ENCODE assay signal across 13 mouse cellular contexts in the genomic region with DNA sequence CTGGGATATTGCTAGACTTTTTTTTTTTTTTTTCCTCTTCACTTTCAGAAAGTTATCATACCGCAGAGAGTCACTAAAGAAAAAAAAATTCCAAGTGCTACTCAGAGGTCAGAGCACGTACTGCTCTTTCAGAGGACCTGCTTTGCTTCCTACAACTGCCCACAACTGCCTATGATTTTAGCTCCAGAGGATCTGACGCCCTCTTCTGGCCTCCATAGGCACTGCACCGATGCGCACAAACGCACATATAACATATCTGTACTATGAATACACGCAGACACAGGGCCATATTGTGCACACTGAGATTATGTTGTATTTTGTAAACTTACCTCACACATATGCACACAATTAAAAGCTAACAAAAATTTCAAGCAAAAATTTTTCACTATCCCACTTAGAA. TPM values are rescaled to one million over a fixed set of nuclear protein-coding genes. Genes with fewer than 3 reads are reported as not detected.
DNase-seq lines count a peak whose midpoint lies in the region; ATAC-seq and TF ChIP-seq lines count a peak whose summit lies in the region.
"Had no signal": no experiment of that assay in that cellular context is flagged by ENCODE, and none has a peak within 500 bp of the region (broad histone marks: within the 10 kb centered on the region; RNA-seq: fewer than 3 reads in every experiment).

No protein-coding gene starts in this region.

- H3K9ac ChIP-seq in intestine, postnatal 0 days (ENCODE audit: low read depth, low read length), result no peak overlapping the region
- H3K9ac ChIP-seq in intestine, embryonic 15.5 days, result no peak overlapping the region
- no peak overlapping the region for H3K9ac ChIP-seq in hindbrain, embryonic 13.5 days

- H3K27ac ChIP-seq in intestine, postnatal 0 days (ENCODE audit: low read depth, low read length), result no peak overlapping the region
- no peak overlapping the region for H3K27ac ChIP-seq in intestine, embryonic 15.5 days
- no peak overlapping the region for H3K27ac ChIP-seq in hindbrain, embryonic 13.5 days
- H3K27ac ChIP-seq: macrophage had no signal

- no peaks in the 10 kb centered on the region for H3K27me3 ChIP-seq in intestine, postnatal 0 days (replicated peaks; ENCODE audit: control insufficient read depth, insufficient read depth, low read length)
- H3K27me3 ChIP-seq in intestine, embryonic 15.5 days (replicated peaks), result no peaks in the 10 kb centered on the region
- no peaks in the 10 kb centered on the region for H3K27me3 ChIP-seq in hindbrain, embryonic 13.5 days

- TF ChIP-seq CTCF in intestine, postnatal 0 days (IDR thresholded peaks at IDR 0.05; ENCODE audit: low read depth), result peak; percentile 51

- no peaks in the 10 kb centered on the region for H3K4me1 ChIP-seq in intestine, postnatal 0 days (replicated peaks; ENCODE audit: control insufficient read depth, insufficient read depth, low read length)
- no peaks in the 10 kb centered on the region for H3K4me1 ChIP-seq in intestine, embryonic 15.5 days (replicated peaks)
- no peaks in the 10 kb centered on the region for H3K4me1 ChIP-seq in hindbrain, embryonic 13.5 days (replicated peaks)

- H3K4me2 ChIP-seq in intestine, postnatal 0 days (replicated peaks; ENCODE audit: low read depth), result no peak overlapping the region
- H3K4me2 ChIP-seq in intestine, embryonic 15.5 days (replicated peaks), result no peak overlapping the region
- no peak overlapping the region for H3K4me2 ChIP-seq in hindbrain, embryonic 13.5 days
- H3K4me2 ChIP-seq: heart, embryonic 11.5 days had no signal

- ATAC-seq in intestine, postnatal 0 days, result no peak
- no peak for ATAC-seq in intestine, embryonic 15.5 days
- ATAC-seq in hindbrain, embryonic 13.5 days (ENCODE audit: low FRiP score), result no peak
- ATAC-seq: forebrain, embryonic 16.5 days had no signal

- H3K9me3 ChIP-seq in intestine, postnatal 0 days (ENCODE audit: control insufficient read depth), result no peaks in the 10 kb centered on the region
- H3K9me3 ChIP-seq in intestine, embryonic 15.5 days, result no peaks in the 10 kb centered on the region
- H3K9me3 ChIP-seq in hindbrain, embryonic 13.5 days, result no peaks in the 10 kb centered on the region

- DNase-seq in thymus, postnatal 14 days, result peak; percentile 31
- no peak for DNase-seq in thymus, adult 18-20 months
- DNase-seq in induced T-regulatory cell, adult 2 months (ENCODE audit: low read depth), result peak; percentile 41
- DNase-seq in right cerebral cortex, postnatal 4 days, result no peak
- no peak for DNase-seq in left cerebral cortex, adult 11 months (ENCODE audit: low spot score)
- DNase-seq: embryo, embryonic 11 days had no signal

- WGBS in intestine, postnatal 0 days, result 84% methylated on average over 7 of the region's 7 CpGs
- WGBS in intestine, embryonic 15.5 days, result 81% methylated on average over 7 of the region's 7 CpGs
- WGBS in hindbrain, embryonic 13.5 days, result 81% methylated on average over 7 of the region's 7 CpGs

- H3K36me3 ChIP-seq in intestine, postnatal 0 days (ENCODE audit: control insufficient read depth, insufficient read depth), result no peaks in the 10 kb centered on the region
- H3K36me3 ChIP-seq in intestine, embryonic 15.5 days, result no peaks in the 10 kb centered on the region
- no peaks in the 10 kb centered on the region for H3K36me3 ChIP-seq in hindbrain, embryonic 13.5 days

- no peak overlapping the region for H3K4me3 ChIP-seq in intestine, postnatal 0 days (ENCODE audit: low read depth, low read length)
- no peak overlapping the region for H3K4me3 ChIP-seq in intestine, embryonic 15.5 days (replicated peaks)
- H3K4me3 ChIP-seq in hindbrain, embryonic 13.5 days, result no peak overlapping the region
- H3K4me3 ChIP-seq: myocyte had no signal

RNA-seq across cellular contexts. Expression of a gene that starts 15.0 kb away (rescaled TPM):
- polyA plus RNA-seq in intestine, postnatal 0 days (2015; fragmentation: Nextera tagmentation; extraction: Ambion mirVana), result 0.77 and 0.90 TPM in 2 replicates
- 0.59 and 0.63 TPM in 2 replicates for polyA plus RNA-seq in intestine, embryonic 15.5 days (2015; fragmentation: Nextera tagmentation; extraction: Ambion mirVana)
- 0.10 and 0.16 TPM in 2 replicates for polyA plus RNA-seq in hindbrain, embryonic 13.5 days (2015; fragmentation: Nextera tagmentation; extraction: Ambion mirVana)

Comparison
In these comparisons a context has a peak if more than half of its experiments do, and no peak if none do; other contexts are left out.
1. DNase-seq: peak in thymus, postnatal 14 days (single experiment) and induced T-regulatory cell, adult 2 months (single experiment); none in thymus, adult 18-20 months (0 of 2), right cerebral cortex, postnatal 4 days (single experiment) and left cerebral cortex, adult 11 months (single experiment).